Mouse (Mus musculus) megakaryocyte-erythroid progenitor cell, adult 5-6 weeks (primary cell): ENCODE data around the gene Wscd2. TPM values are rescaled to one million over a fixed set of nuclear protein-coding genes. Genes with fewer than 3 reads are reported as not detected.

Experiments used
- ATAC-seq: replicated peaks from 2 replicates; pipeline ENCODE4 v1.8.0; 2016; ENCODE audit warnings: mild to moderate bottlenecking, inconsistent platforms; ENCODE audit not compliant: severe bottlenecking, poor library complexity, low FRiP score, low TSS enrichment
- total RNA-seq, 2 experiments: library from RNA; stranded (forward) in 1 of 2; stranded (reverse) in 1 of 2; fragments of 200-1000, 215-1000 nt in 1 of 2; fragments of >200 nt in 1 of 2; fragmentation: Nextera tagmentation in 1 of 2; gene quantifications; 2 replicates each; pipeline ENCODE4 v1.2.3; 2014 to 2017

The Wscd2 gene
- total RNA-seq, 2 experiments from 2014 or later = not detected

DNA sequence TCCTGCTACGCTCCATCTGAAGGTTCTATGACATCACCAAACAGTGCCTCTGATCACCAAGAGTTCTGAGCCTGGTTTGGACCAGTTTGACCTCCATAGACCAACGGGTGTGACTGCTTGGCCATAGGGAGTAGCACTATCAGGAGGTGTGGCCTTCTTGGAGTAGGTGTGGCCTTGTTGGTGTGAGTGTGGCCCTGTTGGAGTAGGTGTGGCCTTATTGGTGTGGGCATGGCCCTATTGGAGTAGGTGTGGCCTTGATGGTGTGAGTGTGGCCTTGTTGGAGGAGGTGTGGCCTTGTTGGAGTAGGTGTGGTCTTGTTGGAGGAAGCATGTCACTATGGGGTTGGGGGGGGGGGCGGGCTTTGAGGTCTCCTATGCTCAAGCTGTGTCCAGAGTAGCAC, 110.0 kb downstream of the Wscd2 start:
- ATAC-seq = no peak

DNA sequence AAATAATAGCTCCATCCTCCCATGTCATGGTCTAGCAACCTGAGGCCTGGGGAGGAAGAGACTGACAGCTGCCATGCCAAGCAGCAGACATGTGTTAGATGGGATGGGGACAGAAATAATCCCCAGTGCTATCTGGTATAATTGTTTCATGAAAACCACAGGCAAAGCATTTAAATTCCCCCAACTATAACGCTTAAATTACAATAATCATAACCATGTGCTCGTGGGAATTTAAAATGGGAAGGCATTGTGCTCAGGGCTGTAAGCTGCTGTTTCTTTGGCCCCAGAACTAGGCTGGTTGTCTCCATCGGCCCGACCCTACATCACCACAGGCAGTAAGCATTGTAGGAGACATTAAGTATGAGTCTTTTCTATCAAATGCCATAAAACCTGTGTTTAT, 110.7 kb downstream of the Wscd2 start:
- ATAC-seq = no peak

DNA sequence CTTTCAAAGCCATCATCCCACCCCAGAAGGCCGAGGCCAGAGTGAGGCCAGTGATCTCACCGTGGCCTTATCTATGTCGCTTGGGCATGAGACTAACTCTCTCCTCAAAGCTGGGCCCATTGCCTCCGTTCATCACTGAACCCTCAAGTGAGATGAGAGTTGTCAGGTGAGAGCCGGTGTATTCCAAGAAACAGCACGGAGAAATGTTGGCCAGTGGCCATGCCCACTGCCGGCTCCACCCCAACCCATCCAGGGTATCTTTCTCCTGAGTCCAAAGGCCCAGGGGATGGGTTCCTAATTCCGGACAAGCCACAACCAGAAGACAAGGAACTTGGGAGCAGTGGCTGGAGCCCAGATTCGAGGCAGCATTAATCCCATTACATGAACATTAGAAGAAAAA, 113.3 kb downstream of the Wscd2 start:
- ATAC-seq = no peak

DNA sequence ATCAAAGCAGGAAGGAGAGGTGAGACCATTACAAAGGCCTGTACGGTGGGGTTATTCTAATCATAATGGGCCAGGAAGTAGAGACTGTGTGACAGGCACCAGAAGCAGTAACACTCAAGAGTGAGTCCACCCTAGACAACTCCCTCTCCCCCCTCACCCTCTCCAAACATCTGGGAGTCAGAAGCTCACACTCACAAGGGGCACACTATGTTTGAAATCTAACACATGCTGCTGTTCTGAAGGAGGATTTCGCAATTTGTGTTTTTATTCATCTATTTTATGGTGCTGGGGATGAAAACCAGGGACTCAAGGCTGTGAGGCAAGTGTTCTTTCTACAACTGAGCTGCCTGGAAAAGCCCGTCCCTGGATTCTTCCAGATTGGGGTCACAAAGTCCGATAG, 114.6 kb downstream of the Wscd2 start:
- ATAC-seq = no peak

DNA sequence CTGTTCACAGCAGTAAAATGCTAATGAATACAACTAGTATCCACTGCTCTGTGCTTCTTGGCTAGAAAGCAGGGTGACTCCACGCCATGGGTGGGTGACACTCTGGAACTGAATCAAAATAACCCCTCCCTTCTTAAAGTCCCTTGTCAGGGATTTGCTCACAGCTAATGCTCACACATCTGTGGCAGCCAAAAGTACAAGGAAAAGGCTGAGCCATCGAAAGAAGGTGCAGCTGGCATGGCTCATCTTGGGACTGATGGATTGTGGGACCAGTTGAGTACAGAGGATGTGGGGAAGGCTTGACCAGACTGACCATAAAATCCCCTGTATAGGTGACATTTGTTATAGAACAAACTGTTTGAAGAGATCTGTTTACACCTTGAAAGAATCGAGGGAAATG, 116.0 kb downstream of the Wscd2 start:
- no peak for ATAC-seq

DNA sequence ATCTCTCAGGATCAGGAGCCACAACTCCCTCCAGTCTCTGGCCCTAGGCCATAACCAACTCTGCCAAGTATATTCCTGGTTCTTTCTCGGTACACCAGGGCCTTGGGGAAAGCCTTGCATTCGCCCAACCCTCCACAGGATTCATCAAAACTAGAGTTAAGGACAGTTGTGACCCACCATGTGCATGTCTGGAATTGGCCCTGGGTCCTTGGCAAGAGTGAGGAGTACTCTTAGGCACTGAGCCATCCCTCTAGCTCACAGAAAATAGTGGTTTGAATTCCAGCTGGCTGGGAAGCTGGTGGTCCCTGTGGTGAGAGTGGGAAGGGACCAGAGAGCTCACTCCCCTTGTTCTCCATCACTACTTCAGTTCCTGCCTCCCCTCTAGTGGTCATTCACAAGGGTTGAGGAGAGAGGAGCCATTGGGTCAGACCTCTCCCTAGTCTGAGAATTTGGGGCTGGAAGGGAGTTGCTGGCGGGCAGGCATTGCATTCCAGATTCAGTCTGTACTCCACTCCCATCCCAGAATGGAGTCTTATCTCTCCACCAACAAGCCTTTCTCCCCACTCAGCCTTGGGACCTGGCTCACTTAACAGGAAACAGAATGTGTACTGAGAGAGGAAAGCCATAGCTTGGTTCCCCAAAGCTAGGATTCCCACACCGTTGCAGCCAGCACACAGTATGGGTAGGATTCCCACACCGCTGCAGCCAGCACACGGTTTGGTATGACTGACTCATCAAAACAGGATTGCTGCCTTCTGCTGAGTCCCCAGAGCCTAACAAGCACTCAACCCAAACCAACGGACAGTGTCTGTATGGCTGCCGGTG, 117.0 kb downstream of the Wscd2 start:
- no peak for ATAC-seq

DNA sequence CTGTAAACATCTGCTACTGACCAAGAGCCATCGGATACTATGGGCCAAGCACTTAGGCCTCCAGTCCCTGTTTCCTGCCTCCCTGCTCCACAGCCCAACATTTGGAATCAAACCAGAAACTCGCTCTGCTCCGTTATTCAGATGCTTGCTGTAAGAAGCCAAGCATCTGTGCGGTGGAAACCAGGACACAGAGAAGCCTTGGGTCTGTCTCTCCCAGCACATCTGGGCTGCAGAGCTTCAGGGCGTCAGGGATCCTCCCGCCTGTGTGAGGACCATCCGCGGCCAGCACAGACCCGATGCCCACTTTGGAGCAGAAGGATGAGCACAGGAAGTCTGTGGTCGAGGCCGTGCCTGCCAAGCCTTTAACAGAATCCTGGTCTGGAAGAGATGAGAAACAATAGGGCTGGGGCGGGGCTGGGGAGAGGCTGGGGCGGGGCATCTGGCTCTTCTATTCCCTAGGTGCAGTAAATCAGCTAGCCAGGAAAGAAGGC, 117.9 kb downstream of the Wscd2 start:
- no peak for ATAC-seq

DNA sequence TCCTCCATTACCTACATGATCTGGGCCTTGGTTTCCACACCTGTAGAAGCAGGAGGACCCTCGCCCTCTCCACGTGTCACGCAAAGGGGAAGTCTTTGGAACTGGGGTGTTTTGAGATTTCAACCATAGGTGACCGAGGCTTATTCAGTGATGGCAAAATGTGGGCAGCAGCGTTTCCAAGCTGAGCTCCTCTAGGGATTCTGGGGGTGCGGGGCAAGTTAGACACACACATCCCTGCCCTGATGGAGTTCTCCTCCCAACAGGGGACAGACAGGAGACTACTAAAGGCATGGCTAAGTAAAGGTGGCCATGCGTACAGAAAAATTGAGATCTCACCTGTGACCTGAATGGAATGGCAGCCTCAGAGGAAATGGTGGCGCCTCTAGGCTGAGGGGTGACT, 118.4 kb downstream of the Wscd2 start:
- no peak for ATAC-seq

DNA sequence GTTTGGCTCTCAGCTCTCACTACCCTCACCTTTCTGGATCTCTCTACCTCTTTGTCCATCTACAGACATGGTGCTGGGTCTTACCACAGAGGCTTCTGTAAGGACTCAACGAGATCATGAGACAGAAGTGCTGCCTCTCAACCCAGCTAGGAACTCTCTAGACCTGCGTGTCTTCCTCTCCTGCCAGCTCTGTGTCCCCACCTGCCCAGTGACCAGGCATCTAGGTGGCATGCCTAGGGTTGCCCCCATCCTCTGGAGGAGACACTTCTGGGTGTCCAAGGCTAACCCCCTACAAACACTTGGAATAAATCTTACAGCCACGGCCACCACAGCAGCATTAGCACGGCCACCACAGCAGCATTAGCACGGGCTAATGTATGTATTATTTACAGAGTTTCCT, 119.8 kb downstream of the Wscd2 start:
- ATAC-seq = no peak

DNA sequence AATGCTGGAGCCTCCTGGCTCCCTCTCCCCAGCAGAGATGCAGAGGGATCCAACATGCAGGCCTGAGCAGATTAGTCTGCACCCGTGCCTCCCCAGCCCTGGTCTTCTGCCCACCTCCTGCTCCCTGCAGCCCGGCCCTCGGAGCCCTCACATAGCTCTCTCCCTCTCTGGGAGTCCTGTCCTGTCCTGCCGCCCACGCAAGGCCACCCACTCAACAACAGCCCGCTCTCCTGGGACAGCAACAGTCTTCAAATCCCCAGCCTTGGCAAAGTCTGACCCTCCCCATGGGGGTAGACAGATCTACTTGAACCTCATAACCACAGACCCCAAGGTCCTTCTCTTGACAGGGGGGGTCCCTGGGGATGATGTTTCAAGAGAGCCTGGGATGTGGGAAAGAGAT, 120.4 kb downstream of the Wscd2 start:
- no peak for ATAC-seq

DNA sequence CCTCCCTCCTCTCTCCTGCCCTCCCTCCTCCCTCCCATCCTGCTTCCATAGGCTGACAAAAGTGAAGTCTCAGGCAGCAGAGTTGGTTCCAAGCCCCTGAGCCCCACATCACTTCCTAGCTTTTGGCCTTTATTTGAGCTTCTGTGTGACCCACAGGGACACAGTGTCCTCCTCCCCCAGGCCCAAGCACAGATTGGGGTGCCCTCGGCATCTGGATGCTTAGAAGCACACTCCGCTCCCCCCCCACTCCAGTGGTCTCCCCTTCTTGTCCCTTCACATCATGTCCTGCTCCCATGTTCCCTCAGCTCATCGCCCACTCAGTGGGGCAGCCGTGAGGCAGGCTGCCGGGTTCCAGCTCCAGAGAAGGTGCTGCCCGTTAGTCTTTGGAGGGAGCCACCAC, 121.0 kb downstream of the Wscd2 start:
- ATAC-seq = no peak

DNA sequence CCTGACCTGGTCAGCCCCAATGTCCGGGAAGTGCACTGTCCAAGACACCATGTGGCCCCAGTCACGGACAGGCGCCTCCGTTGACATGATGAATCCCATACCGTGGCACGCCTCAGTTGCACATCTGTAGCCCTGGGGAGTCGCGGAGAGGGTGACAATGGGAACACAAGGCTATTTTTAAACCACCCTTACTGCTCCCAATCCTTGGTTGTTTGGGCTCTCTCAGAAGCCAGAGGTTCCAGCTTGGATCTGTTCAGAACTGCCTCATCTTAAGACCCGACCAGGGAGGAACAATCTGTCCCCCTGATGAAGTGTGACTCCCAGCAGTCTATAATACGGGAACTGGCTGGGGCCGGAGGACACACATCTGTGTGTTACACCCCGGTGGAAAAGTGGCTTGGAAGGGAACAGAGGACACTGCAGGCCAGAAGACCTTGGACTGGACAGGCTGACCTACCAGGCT, 121.7 kb downstream of the Wscd2 start:
- no peak for ATAC-seq

DNA sequence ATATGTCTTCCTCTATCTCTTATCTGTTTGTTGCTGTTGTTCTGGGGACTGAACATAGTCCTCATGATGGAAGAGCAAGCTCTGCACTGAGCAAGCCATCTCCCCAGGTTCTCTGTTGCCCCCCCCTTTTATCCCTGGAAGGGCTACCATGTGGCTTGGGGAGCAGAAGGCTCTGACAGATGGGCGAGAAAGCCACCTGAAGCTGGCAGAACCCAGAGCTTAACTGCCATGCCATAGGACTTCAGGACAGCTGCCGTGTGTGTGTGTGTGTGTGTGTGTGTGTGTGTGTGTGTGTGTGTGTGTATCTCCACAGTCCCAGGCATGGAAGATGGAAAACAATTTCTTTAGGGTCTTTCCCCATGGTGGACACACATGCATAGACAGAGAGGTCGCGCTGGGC, 128.6 kb downstream of the Wscd2 start:
- ATAC-seq = no peak

DNA sequence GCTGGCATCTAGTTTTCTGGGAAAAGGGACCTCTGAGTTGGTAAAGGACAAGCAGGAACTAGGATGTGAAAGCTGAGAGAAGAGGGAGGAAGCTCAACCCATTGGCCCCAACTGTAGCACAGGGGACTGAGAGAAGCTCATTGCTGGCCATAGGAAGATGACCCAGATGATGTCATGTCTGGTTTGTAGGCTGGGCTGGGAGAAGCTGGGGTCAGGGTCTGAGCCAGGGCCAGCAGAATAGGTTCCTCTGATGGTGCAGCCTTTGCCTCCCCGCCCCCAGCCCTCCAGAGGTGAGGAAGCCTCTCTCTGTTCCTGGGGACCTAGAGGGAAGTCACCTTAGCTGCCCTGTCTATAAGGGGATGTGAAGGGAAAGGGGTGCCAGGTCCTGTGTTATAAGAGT, 129.0 kb downstream of the Wscd2 start:
- ATAC-seq = no peak

DNA sequence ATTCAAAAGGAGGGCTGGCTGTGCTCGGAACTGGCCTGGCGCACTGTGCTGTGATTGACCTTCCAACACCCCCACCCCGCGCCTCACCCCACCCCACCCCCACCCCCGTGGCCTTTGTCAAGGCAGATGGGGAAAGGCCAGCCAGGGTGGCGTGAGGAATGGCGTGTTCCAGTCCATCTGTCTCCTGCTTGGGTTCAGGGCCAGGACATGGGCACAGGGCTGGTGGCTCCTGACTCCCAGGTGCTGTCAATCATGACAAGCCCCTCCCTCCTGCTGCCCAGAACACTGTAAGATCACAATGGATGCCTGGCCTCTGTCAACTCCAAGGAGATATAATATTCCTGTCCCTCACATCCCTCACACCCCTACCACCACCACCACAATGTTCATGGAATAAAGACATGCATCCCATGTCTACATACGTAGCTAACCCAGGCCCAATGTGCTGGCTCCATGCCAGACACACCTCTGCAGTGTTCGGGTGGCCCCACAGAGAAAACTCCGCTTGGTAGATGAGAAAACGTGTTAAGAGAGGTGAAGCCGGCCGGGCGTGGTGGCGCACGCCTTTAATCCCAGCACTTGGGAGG, 130.1 kb downstream of the Wscd2 start:
- no peak for ATAC-seq

DNA sequence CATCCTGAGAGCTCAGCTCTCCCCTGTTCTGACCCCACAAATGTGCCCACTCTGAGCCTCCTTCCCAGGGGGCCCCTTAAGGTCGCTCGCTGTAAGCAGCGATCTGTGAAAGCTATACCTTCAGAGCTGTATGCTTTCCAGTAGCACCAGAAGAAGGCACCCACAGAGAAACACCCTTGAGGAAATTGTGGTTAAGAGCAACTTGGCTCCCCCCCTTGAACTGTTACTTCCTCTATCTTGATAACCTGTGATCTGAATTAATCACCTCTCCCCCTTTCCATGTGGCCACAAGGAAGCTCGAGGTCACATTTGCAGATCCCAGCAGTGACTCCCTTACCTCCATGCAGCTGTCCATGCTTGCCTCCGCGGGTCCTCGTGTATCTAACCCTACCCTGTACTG, 130.9 kb downstream of the Wscd2 start:
- no peak for ATAC-seq

DNA sequence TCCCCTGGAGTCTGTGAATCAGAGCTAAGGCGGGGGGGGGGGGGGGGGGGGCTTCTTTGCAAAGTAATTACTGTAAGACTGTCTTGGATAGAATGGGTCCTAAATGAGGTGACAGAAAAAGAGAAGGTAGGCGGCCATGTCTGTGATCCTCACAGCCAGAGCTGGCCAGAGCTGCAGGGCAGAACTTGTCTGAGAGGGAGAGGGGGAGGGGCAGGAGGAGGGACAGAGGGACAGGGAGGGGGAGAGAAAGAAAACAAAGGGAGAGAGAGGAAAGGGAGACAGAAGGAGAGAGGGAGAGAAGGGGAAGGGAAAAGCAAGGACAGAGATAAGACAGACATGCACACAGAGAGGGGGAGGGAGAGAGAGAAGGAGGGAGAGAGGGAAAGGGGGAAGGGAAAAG, 132.9 kb downstream of the Wscd2 start:
- no peak for ATAC-seq

DNA sequence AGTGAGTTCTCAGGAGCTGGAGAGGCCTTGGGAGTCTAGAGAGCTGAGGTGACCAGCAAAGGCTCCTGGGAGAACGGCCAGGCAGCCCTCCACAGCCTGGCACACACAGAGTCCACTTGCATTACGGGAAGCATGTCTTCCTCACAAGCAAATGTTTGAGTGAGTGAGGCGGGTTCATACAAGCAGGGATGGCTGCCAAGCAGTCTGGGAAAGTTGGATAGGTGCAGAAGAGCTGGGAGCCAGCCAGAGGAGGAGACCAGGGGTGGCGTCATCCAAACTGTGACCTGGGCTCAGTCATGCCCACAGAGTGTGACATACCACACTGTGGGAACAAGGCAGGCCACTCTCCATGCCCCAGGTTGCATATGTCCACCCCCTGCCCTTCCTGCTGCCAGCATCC, 134.9 kb downstream of the Wscd2 start:
- ATAC-seq = no peak

DNA sequence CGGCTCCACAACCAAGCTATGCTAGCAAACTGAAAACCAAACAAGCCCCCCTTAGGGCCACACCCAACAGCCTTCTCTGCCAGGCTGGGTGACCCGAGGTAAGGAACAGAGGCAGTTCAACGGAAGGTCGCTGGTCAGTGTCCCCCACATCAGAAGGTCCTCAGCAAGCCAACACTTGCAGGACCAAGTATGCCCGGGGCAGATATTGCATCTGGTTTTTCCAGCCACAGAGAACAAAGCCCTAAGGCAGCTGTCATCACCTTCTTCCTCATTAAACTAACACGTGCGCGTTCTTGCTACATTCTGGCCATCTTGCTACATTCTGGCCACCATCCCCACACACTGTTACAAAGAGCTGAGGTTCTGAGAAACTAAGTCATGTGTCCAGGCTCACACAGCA, 136.2 kb downstream of the Wscd2 start:
- no peak for ATAC-seq

DNA sequence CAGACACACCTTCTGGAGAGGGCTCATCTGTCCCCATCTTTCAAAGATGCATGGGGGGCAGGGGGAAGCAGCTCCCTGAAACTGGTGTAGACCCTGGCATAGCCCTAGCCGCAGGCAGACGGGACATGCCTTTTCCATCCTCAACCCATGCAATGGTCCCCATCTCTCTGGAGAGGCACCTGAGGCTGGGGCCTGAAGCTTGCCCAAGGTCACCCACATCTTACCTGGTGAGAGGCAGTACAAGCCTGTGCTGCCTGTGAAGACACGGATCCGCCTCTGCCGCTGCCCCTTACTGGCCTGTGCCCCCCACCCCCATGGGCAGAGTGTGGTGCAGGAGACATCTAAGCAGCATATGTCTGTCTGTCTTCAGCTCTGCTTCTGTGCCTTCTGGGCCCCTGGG, 136.9 kb downstream of the Wscd2 start:
- ATAC-seq = no peak

DNA sequence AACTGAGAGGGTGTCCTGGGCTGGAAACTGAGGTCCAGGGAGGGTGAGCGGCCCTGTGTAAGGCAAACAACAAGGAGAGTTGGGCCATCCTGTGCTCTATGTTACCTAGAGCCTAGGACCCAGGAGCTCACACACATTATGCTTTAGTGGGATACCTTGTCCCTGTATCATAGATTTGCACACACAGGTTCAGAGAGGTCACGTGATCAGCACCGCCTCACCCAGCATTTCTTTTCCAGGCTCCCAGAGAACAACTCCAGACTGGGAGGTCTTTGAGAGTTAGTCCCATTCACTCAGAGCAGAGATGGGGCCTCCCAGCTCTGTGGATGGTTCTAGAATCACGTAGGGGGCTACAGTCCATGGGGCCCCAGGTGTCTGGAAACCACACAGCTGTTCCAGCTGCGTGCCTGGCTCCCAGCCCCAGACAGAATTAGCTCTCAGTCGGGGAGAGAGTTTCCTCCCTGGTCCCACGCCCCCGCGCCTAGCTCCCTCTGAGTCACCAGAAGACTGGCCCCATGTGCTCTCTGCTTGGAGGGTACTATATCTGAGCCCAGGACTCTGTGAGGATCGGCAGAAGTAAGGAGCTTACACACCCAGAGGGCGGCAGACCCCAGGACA, 137.8 kb downstream of the Wscd2 start:
- ATAC-seq = no peak
